Mouse (Mus musculus) WW6 (cell line): ENCODE data around the gene Secisbp2l.

ENCODE experiments used
- DNase-seq: peaks from one replicate; pipeline ENCODE4 v3.0.0-alpha.2; 2013; ENCODE audit warnings: low read depth, low spot score

Gene Secisbp2l

DNA sequence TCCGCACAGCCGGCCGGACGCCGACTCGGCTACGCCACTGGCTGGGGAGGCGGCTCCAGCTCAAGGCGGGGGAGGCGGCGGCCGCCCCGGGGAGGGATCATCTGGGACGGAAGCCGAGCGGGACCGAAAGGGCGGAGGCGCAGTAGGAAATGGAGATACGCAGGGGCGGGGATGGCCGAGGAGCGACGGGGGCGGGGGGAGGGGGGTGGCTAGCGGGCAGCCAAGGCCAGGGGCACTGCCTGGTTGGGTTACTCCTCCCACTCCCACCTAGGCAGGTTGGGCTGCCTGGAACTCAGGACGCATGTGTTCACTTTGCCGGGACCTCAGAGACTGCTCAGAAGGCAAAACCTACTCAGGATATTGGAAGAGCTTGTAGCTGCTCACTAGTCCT lies at the start of gene Secisbp2l:
Gene Secisbp2l, minus strand, starts transcription at position 152 of the 391 bp plus-strand sequence.
- peak; percentile 39 for DNase-seq

DNA sequence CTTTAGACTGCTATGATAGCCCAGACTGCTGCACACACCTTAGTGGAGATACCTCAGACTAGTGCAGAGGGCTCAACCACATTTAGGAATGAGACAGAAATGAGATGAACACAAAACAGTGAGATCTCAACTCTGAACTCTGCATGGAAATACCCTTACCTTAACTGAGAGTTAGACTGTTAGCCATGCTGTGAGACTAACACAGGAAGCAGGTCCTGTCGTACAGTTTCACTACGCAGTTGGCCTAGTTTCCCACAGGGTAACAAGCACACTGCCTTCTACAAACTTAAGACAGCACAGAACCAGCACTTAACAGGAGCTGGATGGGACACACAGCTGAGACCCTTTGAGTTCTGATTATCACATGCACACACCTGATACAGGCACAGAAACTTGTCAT lies 47.3 kb upstream of the Secisbp2l start:
- no peak for DNase-seq

DNA sequence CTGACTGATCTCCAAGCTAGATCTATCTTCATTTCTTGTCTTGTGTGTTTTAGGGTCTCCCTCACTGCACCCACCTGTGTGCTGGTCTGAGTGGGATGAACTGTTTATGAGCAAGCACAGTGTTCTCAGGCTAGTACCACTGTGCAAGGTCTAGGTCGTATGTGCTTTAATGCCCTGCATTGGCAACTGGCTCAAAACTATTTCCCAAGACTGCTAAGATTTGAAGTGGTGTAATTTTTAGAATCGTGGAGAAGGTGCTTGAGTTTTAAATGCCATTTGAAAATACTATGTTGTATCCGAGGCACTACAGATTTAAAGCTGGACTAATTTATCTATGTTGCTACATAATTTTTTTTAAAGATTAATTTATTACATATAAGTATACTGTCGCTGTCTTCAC lies 45.2 kb upstream of the Secisbp2l start:
- no peak for DNase-seq

DNA sequence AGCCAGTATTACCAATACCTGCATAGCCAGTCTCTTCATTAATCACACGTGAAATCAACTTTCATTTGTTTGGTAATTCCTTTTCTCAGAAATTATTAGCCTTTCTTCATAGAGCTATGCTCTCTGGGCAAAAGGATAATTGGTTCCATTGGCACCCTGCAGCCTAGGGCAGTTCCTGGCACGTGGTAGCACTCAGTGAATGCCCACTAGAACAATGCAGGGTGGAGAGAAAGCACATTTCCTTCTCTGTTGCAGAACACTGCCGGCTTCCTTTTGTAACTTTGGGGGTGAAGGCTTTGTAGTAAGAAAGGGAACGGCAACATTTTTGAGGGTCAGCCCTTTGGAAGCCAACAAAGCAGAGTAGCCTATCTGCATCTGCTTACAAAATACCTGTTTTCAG lies 43.5 kb upstream of the Secisbp2l start:
- DNase-seq = no peak

DNA sequence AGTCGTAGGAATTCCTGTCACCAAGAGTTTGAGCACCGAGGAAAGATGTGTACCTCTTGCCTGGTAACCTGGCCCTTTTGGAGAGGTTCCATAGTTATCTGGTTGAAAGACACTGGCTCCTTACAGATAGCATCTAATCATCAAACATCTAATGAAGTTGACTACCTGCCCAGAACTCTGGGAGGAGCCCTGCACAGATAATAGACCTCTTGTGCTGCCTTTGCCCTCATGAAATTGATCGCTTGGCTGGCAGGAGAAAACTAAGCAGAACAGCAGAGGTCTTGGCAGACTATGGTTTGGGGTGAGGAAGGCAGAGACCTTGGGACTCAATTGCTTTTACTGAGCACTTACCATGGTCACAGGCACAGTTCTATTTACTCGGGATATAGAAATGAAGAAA lies 37.7 kb upstream of the Secisbp2l start:
- no peak for DNase-seq

DNA sequence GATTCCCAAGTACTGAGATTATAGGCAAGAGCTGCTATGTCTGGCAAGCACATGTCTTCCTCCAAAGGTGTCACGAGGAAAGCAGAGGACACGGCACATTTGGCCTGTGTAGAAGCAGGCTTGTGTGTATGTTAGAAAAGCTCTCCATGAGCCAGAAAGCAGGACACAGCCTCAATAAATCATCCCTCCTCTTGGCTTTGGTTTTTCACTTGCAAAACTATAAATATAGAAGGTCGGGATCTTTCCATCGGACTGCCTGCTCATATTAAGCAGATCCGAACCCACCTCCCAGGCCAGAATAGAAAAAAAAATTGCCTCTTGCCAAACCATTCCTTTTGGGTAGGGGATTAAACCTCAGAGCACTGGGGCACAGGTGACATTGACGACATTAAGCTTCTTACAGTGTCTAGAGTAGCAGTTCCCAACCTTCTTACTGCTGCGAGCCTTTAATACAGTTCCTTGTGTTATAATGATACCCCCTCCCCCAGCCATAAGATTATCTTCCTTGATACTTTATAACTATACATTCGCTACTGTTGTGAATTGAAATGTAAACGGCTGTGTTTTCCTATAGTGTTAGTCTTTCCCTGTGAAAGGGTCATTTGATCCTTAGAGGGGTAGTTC lies 31.4 kb upstream of the Secisbp2l start:
- DNase-seq = no peak

DNA sequence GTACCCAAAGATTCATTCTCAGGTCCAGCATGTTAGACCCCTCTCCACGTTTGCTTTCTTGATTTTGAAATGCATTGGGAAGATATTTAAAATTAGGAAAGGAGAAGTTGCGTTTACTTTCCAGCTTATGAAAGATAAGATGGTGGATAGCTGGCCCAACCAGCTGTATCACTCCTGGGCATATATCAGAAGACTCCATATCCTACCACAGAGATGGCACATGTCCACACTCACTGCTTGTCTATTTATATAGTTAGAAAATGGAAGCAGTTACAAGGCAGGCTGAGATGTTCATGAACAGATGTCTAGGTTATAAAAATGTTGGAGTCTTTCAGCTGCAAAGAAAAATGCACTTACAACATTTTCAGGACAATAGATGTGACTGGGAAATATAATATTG lies 28.7 kb upstream of the Secisbp2l start:
- DNase-seq = no peak

DNA sequence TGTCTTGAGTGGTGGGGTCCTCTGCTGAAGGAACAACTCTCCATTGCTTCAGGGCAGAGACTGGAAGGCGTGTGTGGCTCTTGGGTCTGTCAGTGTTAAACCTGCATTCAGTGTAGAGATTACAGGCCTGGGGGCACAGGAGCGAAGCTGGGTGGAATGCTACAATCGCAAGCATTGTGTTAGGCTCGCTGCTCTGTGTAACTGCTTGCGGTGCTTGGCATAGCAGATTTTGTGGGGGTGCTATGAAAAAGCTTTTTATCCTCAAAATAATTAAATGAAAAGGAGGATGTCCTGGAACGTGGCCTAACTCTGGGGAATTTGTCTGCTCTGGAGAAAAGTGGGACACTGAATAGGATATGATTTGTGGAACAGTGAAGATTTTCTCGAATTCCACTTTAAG lies 26.9 kb upstream of the Secisbp2l start:
- no peak for DNase-seq

DNA sequence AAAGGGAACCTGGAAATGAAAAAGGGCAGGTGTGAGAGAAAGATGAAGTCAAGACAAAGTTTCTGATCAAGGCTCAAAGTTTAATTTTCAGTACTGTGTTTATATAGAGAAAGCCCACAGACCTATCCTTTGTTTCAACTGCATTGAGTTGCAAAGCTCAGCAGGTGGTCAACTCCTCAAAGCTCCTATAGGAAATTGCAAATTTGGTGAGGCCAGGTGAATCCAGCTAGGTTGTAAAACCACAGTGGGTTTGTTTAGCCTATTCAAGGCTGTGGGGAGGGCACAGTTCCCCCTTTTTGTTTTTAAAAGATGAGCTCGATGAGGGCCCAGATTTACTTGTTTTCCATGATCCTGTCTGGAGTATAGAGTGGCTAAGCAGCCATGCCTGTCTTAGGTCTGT lies 23.2 kb upstream of the Secisbp2l start:
- no peak for DNase-seq

DNA sequence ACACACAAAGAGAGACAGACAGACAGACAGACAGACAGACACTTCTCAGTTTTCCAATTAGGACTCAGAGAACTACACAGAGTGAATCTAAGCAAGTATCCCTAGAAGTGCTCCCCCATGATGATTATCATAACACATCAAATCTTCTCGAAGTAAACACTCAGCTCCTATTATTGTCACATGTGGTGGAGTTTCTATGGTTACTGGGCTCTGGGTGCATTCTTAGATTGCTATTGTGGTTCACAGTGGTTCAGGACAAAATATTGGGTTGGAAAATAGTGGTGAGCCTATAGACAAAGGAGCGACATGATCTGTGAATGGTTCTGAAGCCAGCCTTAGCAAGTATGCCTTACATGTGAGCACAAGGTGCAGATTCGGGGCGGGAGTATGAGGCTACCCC lies 19.3 kb upstream of the Secisbp2l start:
- DNase-seq = no peak

DNA sequence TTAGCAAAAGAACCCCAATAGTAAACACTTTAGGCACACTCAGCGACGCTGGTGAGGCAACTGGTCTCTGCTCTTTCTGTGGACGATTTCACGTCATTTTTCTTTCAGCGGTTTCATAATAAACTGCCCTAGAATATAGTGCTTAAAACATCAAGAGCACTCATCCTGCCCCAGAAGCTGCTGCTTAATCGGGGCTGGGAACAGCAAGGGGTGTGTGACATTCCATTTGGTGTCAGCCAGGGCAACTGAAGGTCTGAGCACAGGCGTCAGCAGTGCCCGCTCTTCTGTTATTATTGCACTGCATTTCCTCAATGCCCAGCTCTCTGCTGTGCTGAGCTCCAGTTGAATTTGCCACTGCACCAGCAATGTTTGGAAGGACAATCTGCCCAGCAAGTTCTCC lies 18.4 kb upstream of the Secisbp2l start:
- no peak for DNase-seq

DNA sequence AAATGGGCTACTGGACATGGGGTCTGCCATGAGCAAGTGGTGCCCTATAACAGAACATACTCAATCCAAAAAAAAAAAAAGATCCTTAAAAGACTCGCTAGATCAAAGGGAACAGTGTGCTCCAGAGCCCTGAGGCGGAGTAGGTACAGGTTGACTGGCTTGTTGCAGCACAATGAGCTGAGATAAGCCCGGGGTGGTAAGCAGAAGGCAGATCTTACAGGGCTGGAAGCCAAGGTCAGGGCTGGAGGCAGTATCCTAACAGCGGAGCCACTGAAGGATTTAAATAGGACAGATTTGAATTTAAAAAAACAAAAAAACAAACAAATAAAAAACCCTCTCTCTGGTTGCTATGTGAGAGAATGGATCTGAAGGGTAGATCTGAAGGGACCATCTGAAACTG lies 17.8 kb upstream of the Secisbp2l start:
- no peak for DNase-seq

DNA sequence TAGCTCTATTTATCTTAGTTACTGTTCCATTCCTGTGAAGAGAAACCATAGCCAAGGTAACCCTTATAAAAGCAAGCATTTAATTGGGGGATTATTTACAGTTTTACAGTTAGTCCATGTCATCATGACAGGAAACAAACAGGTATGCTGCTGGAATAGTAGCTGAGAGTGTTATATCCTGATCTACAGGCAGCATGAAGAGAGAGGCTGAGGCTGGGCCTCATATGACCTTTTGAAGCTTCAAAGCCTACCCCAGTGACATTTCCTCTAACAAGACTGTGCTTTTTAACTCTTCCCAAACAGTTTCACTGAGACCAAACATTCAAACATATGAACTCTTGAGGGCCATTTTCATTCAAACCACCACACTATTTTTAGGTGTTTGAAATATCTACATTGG lies 15.2 kb upstream of the Secisbp2l start:
- DNase-seq = no peak

DNA sequence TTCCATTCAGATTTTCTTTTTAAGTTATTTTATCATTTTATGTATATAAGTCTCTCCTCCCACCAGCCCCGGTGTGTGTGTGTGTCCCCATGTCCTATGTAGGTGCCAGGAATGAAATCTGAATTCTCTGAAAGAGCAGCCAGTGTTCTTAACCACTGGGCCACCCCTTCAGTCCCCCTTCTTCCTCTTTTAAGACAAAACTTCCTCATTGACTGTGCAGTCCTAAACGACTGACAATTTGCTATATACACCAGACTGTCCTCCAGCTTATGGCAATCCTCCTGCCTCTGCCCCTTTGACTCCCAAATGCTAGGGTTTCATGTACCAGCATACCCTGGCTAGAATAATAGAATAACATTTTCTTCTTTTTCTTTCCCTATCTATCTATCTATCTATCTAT lies 12.4 kb upstream of the Secisbp2l start:
- DNase-seq = no peak

DNA sequence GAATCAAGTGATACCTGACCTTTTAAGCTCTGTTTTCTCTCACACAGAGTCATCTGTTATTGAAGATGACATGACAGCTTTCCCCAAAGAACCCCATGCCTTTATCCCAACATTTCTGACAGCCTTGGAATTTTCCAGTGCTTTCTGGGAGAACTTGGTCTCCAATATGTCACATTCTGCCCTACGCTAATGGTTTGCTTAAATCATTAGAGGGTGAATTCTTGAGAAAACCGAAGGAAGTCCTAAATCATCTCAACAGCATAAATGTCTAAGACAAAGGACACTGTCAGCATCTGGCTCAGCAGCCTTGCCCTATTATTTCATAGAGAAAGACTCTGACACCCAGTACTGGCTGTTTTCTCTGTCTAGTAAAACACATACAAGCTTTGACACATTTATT lies 11.5 kb upstream of the Secisbp2l start:
- no peak for DNase-seq

DNA sequence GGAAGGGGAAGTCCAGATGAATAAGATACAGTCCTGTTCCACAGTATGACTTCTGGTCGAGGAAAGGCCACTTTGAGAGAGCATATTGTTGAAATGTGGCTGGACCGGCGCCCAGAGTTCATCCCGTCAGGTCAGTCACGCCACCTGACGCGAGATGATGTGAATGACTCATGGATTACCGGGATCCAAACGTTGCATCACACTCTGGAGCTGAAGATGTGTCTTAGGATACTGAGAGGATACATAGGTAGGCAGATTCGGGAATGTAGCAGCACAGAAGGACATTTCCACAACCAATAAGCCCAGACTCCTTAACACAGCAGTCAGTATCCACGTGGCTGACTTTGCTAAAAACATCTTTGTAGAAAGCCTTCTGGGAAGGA lies 10.2 kb upstream of the Secisbp2l start:
- DNase-seq = no peak

DNA sequence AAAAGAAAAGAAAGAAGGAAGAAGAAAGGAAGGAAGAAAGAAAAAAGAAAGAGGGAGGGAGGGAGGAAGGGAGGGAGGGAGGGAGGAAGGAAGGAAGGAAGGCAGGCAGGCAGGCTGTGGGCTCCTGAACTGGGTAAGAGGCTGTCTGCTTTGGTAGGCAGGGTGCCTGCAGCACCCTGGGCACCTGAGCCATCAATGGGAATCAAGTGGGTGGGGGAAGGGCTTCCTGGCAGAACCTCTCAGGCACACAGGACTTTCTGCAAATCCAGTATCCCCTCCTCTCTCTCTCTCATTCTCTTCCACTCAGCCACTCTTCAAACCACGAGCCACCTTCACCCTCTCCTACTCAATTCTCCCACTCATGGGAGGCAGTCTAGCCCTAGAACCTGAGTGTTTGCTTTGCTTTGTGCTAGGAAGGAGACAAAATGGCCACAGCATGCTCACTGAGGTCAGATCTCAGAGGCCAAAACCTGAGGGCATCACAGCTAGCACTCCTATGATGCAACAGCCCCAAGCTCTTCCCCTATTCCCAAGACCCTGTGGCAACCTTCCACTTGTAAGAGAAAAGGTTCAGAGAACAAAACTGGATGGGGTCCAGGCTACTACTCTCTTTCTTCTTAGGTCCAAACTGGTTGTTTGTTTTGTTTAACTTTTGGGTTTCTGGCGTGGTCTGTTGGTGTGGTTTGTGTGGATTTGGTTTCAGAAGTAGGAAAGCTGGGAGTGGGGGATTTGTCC lies 9.6 kb upstream of the Secisbp2l start:
- DNase-seq = no peak

DNA sequence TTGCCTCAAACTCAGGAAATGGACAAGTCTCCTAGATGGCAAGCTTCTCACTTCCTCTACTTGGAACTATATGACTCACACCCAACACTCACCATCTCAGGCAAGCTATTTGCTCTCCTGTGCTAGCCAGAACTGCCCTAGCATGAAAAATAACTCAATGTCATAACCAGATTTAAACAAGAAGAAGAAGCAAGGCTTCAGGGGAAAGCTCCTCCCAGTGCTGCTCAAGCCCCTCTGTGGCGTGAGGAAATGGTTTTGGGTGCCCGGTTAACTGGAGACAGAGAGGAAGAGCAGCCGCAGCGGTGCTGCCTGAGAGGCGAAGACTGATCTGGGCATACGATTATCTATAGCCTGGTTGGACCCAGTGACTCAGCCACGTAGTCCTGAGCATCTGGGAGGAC lies 8.8 kb upstream of the Secisbp2l start:
- no peak for DNase-seq

DNA sequence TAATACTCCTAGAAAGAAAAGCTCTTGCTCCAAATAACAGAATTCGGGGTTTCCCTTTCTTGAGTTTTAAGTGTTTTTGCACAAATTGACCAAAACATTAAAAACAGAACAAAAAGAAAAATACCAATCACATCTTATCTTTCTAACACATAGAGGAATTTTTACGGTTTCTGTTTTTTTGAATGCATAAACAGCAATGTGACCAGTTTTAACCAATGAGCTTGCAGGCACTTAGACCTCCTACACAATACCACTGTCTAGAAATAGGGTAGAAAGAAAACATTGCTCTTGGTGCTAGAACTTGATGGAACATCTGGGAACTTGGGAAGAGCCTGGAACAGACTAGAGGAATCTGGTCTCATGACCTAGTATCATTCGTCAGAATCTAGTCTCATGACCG lies 7.6 kb upstream of the Secisbp2l start:
- DNase-seq = no peak

DNA sequence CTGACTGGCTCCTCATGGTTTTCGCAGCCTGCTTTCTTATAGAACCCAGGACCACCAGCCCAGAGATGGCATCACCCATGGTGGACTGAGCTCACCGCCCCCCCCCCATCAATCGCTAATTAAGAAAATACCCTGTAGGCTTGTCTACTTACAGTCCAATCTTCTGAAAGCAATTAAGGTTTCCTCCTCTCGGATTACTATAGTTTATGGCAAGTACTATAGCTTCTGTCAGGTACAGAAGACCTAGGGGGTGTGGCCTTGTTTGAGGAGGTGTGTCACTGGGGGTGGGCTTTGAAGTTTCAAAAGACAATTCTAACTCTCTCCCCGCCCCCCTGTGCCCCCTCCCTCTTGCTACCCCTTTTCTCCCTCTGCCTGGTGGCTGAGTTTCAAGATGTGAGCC lies 6.6 kb upstream of the Secisbp2l start:
- DNase-seq = no peak

DNA sequence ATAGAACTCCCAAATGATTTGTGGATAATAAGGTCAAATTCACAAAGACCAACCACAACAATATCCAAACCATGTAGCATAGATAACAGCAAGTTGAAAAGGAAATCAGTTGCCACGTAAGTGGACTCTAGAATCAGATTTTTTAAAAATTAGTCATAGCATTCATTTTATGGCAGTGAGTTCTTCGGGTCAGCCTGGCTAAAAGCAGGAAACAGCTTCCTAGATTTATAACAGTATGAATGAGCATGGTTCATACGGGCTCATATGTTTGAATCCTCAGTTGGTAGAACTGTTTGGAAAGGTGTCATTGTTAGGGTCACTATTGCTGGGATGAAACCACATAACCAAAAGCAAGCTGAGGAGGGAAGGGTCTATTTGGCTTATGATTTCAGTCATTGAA lies 6.1 kb upstream of the Secisbp2l start:
- DNase-seq = no peak

DNA sequence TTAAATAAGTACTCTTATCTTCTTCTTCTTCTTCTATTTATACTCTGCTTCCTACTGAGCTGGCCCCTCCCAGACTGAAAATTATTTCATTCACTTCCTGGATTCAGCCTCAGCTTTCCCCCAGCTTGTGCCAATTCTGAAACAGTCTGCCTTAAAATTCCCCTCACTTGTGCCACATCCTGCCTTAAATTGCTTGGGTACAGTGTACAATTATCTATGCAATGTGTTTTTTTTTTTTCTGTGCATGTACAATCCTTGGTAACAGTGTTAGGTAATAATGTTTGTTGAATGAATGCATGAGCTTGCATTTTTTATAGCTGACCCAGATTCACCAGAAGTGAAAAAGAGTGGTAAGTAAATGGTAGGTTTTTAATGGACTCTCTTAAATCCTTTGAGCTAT lies 5.7 kb upstream of the Secisbp2l start:
- no peak for DNase-seq

DNA sequence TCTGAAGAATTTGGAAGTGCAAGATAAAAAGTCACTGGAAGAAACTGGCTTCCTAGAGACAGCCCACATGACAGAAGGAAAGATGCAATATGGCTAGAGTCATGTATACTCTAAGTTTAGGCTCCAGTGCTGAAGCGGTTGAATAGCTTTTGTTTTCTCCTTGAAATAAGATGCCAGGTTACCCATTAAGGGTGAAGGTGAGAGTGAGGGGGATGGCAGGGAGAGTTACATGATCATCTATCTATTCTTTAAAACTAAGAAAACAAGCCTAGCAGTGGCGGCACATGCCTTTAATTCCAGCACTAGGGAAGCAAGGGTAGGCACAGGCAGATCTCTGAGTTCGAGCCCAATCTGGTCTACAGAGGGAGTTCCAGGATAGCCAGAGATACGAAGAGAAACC lies 2.4 kb upstream of the Secisbp2l start:
- no peak for DNase-seq

DNA sequence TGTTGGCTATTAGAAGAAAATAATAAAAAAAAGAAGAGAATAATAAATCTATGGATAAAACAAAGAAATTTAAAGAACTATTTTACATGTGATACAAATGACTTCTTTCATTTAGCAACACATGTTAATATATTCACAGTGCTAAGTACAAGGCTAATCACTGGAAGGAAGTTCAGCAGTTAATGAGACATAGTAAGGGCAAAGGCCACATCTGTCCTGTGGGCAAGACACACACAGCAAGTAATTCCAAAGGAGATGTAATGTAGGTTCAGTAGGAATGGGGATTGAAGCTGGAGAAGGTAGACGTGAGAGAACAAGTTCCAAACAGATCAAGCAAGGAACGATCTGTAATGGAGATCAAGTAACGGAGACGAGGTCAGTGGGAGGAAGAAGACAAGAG lies 1.7 kb upstream of the Secisbp2l start:
- DNase-seq = no peak
